Mouse (Mus musculus) frontal cortex, postnatal 36 days (tissue): ENCODE measurements at regions not wholly inside any gene's neighbourhood (a gene's known extent, or its start where the extent isn't known, plus 50 kb on each side); places are given as distances from the start of the nearest gene placed in this dataset.
A peak's percentile ranks its signal among the peaks of the same experiment; 100 is the strongest.
"Not testable (repeated sequence)": the region's sequence is repeated elsewhere in the genome, so short reads cannot be mapped to it uniquely, and the experiment has no call there.

Source experiments
- DNase-seq, 2 experiments: peaks; one replicate each; pipeline ENCODE4 v3.0.0; 2022; ENCODE audit warnings: low spot score in 2 of 2

DNA sequence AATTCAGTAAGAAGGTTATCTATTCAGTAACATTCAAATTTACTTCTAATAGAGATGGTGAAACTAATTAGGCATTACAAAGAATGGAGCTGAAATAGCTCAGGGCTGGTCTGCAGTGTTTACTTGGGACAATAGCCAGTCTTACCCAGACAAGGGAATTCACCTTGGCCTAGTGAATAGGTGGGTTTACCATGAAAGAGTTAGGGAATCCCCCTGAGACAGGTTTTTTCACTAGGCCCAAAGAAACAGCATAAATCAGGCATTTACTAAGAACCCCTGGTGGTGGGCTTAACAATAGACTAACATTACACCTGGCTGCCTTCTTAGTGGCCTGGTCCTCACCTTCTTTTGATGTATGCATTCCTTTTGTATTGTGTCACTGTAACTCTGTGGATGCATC is 430.9 kb upstream of the Tmem47 start:
- not testable (repeated sequence) for DNase-seq

DNA sequence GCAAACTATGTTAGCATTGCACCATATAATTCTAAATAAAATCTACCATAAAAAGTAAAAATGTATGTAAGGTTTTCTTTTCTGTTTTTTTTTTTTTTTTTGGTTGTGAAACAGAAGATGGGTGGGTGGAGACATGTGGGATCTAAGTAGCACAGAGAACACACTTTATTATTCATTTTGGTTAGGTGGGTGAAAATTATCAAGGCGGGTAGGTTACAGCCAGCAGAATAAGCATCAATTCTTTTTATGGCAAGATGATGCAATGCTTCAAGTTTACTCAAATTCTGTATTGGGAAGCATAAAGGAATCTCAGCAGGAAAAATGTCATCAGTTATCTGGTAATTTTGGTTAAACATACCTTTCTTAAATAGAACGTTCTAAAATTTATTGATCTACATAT is 405.9 kb upstream of the Tmem47 start:
- DNase-seq: peak in 1 of 2 experiments; percentile 2
